Mouse (Mus musculus) C2C12 (cell line): ENCODE measurements around the gene Etl4. TPM values are rescaled to one million over a fixed set of nuclear protein-coding genes. Genes with fewer than 3 reads are reported as not detected.

Experiments
- H3K27me3 ChIP-seq: one replicate; pipeline ENCODE4 v1.6.1; 2011; ENCODE audit not compliant: control insufficient read depth, insufficient read depth, insufficient read length
- H3K36me3 ChIP-seq: one replicate; pipeline ENCODE4 v1.6.1; 2011; ENCODE audit not compliant: control insufficient read depth, insufficient read depth
- H3K4me3 ChIP-seq: one replicate; pipeline ENCODE4 v1.5.1; 2011; ENCODE audit warnings: mild to moderate bottlenecking, control low read depth; ENCODE audit not compliant: poor library complexity, insufficient read depth, severe bottlenecking
- H3K79me2 ChIP-seq: one replicate; pipeline ENCODE4 v1.6.1; 2011; ENCODE audit not compliant: control insufficient read depth, insufficient read depth
- H3K79me3 ChIP-seq: one replicate; pipeline ENCODE4 v1.6.1; 2011; ENCODE audit warnings: low read depth, control low read depth
- H3ac ChIP-seq: one replicate; pipeline ENCODE3; 2011; ENCODE audit warnings: low read depth; ENCODE audit not compliant: control insufficient read depth, insufficient read length
- CEBPB ChIP-seq: IDR thresholded peaks from one replicate; pipeline ENCODE4 v1.6.1; 2011; ENCODE audit warnings: low read depth, mild to moderate bottlenecking, control low read depth, moderate library complexity
- CTCF ChIP-seq: IDR thresholded peaks from one replicate; pipeline ENCODE4 v1.5.1; 2011; ENCODE audit not compliant: control insufficient read depth, insufficient read depth, insufficient read length
- FOSL1 ChIP-seq: IDR thresholded peaks from one replicate; pipeline ENCODE4 v1.8.0; 2011; ENCODE audit warnings: mild to moderate bottlenecking, low read length; ENCODE audit not compliant: poor library complexity, insufficient read depth, severe bottlenecking
- MAX ChIP-seq: IDR thresholded peaks from one replicate; pipeline ENCODE4 v1.6.1; 2011; ENCODE audit warnings: mild to moderate bottlenecking, control low read depth
- MYOD1 ChIP-seq: IDR thresholded peaks from one replicate; pipeline ENCODE4 v1.6.1; 2011; ENCODE audit warnings: low read depth; ENCODE audit not compliant: control insufficient read depth, insufficient read length
- MYOG ChIP-seq: IDR thresholded peaks from one replicate; pipeline ENCODE4 v1.6.1; 2011; ENCODE audit not compliant: control insufficient read depth, insufficient read length; ENCODE audit errors: extremely low read depth
- USF1 ChIP-seq: IDR thresholded peaks from one replicate; pipeline ENCODE4 v1.6.1; 2011; ENCODE audit warnings: low read depth, mild to moderate bottlenecking, control low read depth, moderate library complexity
- microRNA-seq: library from miRNA; unstranded; fragments of <30 nt; microRNA quantifications from one replicate; pipeline ENCODE4, GENCODE M21; 2019; ENCODE audit warnings: borderline microRNAs expressed
- polyA plus RNA-seq: library from polyadenylated mRNA; unstranded; fragments of >200 nt; fragmentation: generic; extraction: Trizol; gene quantifications from one replicate; pipeline ENCODE4 v1.2.1, GENCODE M21; 2012; ENCODE audit warnings: missing spikeins

The Etl4 gene
- polyA plus RNA-seq, 1 experiment, result 3.9 TPM

DNA sequence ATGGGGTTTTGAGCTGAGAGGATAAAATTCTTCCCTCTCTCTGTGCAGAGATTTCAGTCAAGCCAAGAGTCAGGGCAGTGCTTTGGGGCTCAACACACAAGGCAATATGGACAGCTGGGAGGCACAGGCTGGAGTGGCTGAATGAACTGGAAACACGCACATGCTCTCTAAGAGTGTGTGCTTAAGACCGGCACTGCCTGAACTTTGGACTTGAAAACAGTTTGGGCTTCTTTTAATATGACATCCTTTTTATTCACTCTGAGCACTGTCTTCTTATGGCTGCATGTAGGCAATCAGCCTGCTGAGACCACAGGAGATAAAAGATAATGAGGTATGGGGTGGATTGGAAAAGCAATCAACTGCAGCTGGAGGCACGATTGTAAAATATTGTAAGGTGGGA, 921.3 kb downstream of the Etl4 start:
- H3ac ChIP-seq, result no peak overlapping the region
- no peaks in the 10 kb centered on the region for H3K79me2 ChIP-seq
- TF ChIP-seq MAX (no peak), CTCF (no peak), MYOG (no peak), MYOD1 (no peak), CEBPB (no peak), USF1 (no peak), FOSL1 (no peak)
- H3K79me3 ChIP-seq, result no peaks in the 10 kb centered on the region
- H3K36me3 ChIP-seq, result no peaks in the 10 kb centered on the region
- H3K27me3 ChIP-seq, result no peaks in the 10 kb centered on the region
- H3K4me3 ChIP-seq, result no peak overlapping the region

DNA sequence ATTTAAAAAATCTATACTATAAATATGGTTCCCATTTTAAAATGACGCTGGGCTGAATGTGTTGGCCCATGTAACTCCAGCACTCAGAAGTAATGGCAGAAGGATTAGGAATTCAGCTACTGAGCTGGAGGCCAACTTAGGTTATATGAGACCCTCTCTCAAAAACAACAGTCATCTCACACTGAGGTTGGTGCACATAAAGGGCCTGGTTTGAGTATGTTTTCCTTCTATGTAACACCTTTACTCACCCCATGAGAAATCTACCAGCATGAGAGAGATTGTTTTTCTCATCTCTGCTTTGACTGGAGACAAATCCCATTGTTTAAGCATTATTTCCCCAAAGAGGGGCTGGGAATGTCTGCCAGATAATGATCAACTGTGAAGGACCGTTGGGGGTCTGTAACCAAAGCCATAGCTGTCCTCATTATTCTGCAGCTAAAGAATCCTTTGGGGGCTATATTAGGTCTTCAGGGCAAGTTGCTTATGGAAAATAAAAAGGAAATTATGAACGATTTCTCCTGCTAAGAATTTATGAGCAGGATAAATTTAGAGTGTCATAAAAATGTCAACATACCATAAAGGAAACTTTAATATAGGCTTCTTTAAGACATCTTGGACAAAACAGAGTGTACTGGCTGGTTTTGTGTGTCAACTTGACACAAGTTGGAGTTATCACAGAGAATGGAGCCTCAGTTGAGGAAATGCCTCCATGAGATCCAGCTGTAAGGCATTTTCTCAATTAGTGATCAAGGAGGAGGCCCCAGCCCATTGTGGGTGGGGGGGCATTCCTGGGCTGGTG, 922.2 kb downstream of the Etl4 start:
- H3K27me3 ChIP-seq, result no peaks in the 10 kb centered on the region
- H3K79me2 ChIP-seq, result no peaks in the 10 kb centered on the region
- no peak overlapping the region for H3ac ChIP-seq
- H3K36me3 ChIP-seq, result no peaks in the 10 kb centered on the region
- no peaks in the 10 kb centered on the region for H3K79me3 ChIP-seq
- H3K4me3 ChIP-seq, result no peak overlapping the region
- TF ChIP-seq MYOD1, result no peak
- no peak for TF ChIP-seq USF1
- TF ChIP-seq MAX, result no peak
- TF ChIP-seq CTCF, result no peak
- TF ChIP-seq CEBPB, result no peak
- TF ChIP-seq MYOG, result no peak

DNA sequence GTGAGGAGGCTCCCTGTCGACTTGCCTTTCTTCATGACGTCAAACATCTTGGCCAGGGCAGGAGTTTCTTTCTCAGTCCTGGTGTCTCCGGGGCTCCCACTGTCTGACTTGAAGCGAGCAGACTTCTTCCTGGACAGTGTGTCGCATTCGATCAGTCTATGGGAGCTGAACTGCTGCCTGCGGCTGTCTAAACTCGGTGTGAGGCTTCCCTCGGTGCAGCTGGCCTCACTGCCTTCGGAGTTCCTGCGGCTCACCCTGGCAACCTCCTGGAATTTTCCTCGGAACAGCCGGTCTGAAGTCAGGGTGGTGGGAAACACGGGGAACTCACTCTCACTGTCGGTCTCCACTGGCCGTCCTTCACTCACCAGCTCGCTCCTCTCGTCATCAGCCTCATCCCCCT, 939.8 kb downstream of the Etl4 start:
- Histone ChIP-seq H3K79me3 (no peaks in the 10 kb centered on the region), H3K4me3 (no peak overlapping the region), H3K79me2 (no peaks in the 10 kb centered on the region), H3K27me3 (no peaks in the 10 kb centered on the region), H3K36me3 (peaks cover 68% of the 10 kb centered on the region), H3ac (no peak overlapping the region)
- TF ChIP-seq USF1 (no peak), CTCF (no peak), MAX (no peak), MYOD1 (no peak), CEBPB (no peak), MYOG (no peak), FOSL1 (no peak)

Small RNAs within 50 kb of the gene (microRNA-seq; reads per million reads assigned to microRNA genes)
- gene Gm44457, result not detected
